Mouse (Mus musculus) myocyte (in vitro differentiated cells): ENCODE results near the gene Gm45062.

Source experiments
- CEBPB ChIP-seq: IDR thresholded peaks from 2 replicates; pipeline ENCODE4 v1.6.1; 2011; ENCODE audit warnings: mild to moderate bottlenecking, moderate library complexity; ENCODE audit not compliant: poor library complexity, insufficient read depth, severe bottlenecking
- E2F4 ChIP-seq: IDR thresholded peaks from one replicate; pipeline ENCODE4 v1.6.1; 2011; ENCODE audit warnings: mild to moderate bottlenecking, control low read depth, moderate library complexity; ENCODE audit not compliant: insufficient read depth
- MAX ChIP-seq: IDR thresholded peaks from one replicate; pipeline ENCODE4 v1.6.1; 2011; ENCODE audit warnings: low read depth, mild to moderate bottlenecking, control low read depth
- MYOD1 ChIP-seq, 3 experiments: IDR thresholded peaks; one replicate each; pipeline ENCODE4 v1.6.1; 2011; ENCODE audit warnings: control low read depth in 2 of 3, low read depth in 2 of 3, mild to moderate bottlenecking in 2 of 3, moderate library complexity in 1 of 3; ENCODE audit not compliant: insufficient read length in 2 of 3, control insufficient read depth in 1 of 3
- POLR2A ChIP-seq: IDR thresholded peaks from one replicate; pipeline ENCODE4 v1.6.1; 2011; ENCODE audit warnings: low read depth, mild to moderate bottlenecking, control low read depth, moderate library complexity; ENCODE audit not compliant: insufficient read length
- REST ChIP-seq: IDR thresholded peaks from one replicate; pipeline ENCODE4 v1.6.1; 2011; ENCODE audit warnings: mild to moderate bottlenecking, control low read depth, moderate library complexity; ENCODE audit not compliant: insufficient read depth, insufficient read length
- SRF ChIP-seq: IDR thresholded peaks from one replicate; pipeline ENCODE4 v1.6.1; 2011; ENCODE audit warnings: low read depth; ENCODE audit not compliant: control insufficient read depth, insufficient read length
- TCF12 ChIP-seq: IDR thresholded peaks from one replicate; pipeline ENCODE4 v1.6.1; 2011; ENCODE audit warnings: mild to moderate bottlenecking, control low read depth; ENCODE audit not compliant: poor library complexity, insufficient read depth, severe bottlenecking
- USF1 ChIP-seq: IDR thresholded peaks from one replicate; pipeline ENCODE4 v1.6.1; 2011; ENCODE audit warnings: low read depth, mild to moderate bottlenecking, control low read depth, moderate library complexity

GRCm38 (mm10) chr6:8455599-8455998 is 196.3 kb downstream of the Gm45062 start:
- TF ChIP-seq MAX, result no peak
- TF ChIP-seq POLR2A, result no peak
- no peak for TF ChIP-seq USF1
- no peak for TF ChIP-seq TCF12
- TF ChIP-seq E2F4, result no peak
- TF ChIP-seq SRF, result no peak
- TF ChIP-seq MYOD1 (IDR thresholded peaks at IDR 0.05; ENCODE audit: control insufficient read depth in 1 of 3, insufficient read length in 2 of 3, low read depth in 2 of 3), result no peak
- TF ChIP-seq CEBPB, result no peak
- no peak for TF ChIP-seq REST
